Mouse (Mus musculus) heart, adult 2 months (tissue): ENCODE data around the gene Tiprl. TPM values are rescaled to one million over a fixed set of nuclear protein-coding genes. Genes with fewer than 3 reads are reported as not detected.

Source experiments
- DNase-seq, 2 experiments: peaks; one replicate each; pipeline ENCODE4 v3.0.0; 2021
- H3K27ac ChIP-seq: fragments of 200-600 bp; 2 replicates; pipeline ENCODE4 v1.8.1; 2022
- H3K27me3 ChIP-seq: fragments of 200-500 bp; 2 replicates; pipeline ENCODE4 v1.6.1; 2012; ENCODE audit warnings: mild to moderate bottlenecking, low read length, inconsistent platforms, mixed read lengths; ENCODE audit not compliant: control insufficient read depth, insufficient read depth
- H3K36me3 ChIP-seq: fragments of 200-500 bp; 2 replicates; pipeline ENCODE4 v1.6.1; 2012; ENCODE audit warnings: low read length, inconsistent platforms; ENCODE audit not compliant: control insufficient read depth, insufficient read depth
- H3K4me1 ChIP-seq: fragments of 200-500 bp; 2 replicates; pipeline ENCODE4 v1.6.1; 2011; ENCODE audit warnings: low read length; ENCODE audit not compliant: control insufficient read depth, insufficient read depth
- H3K4me3 ChIP-seq: fragments of 200-600 bp; 2 replicates; pipeline ENCODE4 v1.8.1; 2022
- H3K79me2 ChIP-seq: fragments of 200-500 bp; replicated peaks from 2 replicates; pipeline ENCODE4 v1.6.1; 2012; ENCODE audit warnings: mild to moderate bottlenecking, inconsistent platforms, low read length, moderate library complexity, mixed read lengths; ENCODE audit not compliant: control insufficient read depth, insufficient read depth
- H3K9ac ChIP-seq: fragments of 200-500 bp; 2 replicates; pipeline ENCODE4 v1.6.1; 2012; ENCODE audit warnings: low read depth, mild to moderate bottlenecking, control low read depth, inconsistent platforms, low read length, mixed read lengths
- CTCF ChIP-seq: fragments of 200-600 bp; IDR thresholded peaks from 2 replicates; pipeline ENCODE4 v1.8.1; 2022; ENCODE audit warnings: antibody characterized with exemption, mild to moderate bottlenecking, moderate library complexity
- EP300 ChIP-seq: fragments of 200-500 bp; IDR thresholded peaks from 2 replicates; pipeline ENCODE4 v1.6.1; 2011; ENCODE audit warnings: low read depth, low read length, control low read depth; ENCODE audit not compliant: insufficient read depth
- POLR2A ChIP-seq: fragments of 200-500 bp; IDR thresholded peaks from 2 replicates; pipeline ENCODE4 v1.6.1; 2011; ENCODE audit warnings: mild to moderate bottlenecking, low read depth, low read length, control low read depth; ENCODE audit not compliant: insufficient read depth
- WGBS: fragments of 180-500 bp; shearing (Covaris S2); methylation state at CpG from one replicate; pipeline ENCODE4 v1.1.7; 2018; 5-methylcytosine and 5-hydroxymethylcytosine counted together
- intact Hi-C: fragments of 180-260 bp; cut with DNase I; formaldehyde crosslinking; loops from one replicate; pipeline ENCODE4 v1.15.1; 2025
- polyA plus RNA-seq: library from polyadenylated mRNA; depleted of rRNA; stranded (reverse); fragments of >200 nt; gene quantifications from 2 replicates; pipeline ENCODE4 v1.2.3, GENCODE M21; 2012
- total RNA-seq, 2 experiments: library from RNA; stranded (reverse); gene quantifications; 2 replicates each; pipeline ENCODE4 v1.2.3; 2021

The Tiprl gene
- total and polyA plus RNA-seq, 3 experiments = 17.6 to 37.2 (median 36.1) TPM

DNA sequence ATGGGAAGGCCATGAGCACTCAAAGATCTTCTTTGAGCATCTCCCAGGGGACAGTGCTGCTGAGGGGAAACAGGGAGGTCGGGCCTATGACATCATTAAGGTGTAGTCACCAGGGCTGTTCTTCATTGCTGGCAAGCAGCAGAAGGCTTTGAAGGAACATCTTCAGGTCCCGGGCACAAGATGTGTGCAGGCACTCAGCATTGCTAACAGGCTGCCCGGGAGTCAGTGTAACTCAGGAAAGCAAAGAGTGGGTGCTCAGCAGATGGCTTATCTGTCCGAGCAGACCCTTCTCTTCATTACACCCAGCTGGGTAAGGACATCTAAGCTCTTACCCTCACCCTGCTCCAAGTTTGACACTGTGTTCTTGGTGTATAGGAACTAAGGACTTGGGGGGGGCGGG lies 57.5 kb downstream of the Tiprl start:
- H3K9ac ChIP-seq = no peak overlapping the region
- no peaks in the 10 kb centered on the region for H3K27me3 ChIP-seq
- no peak for TF ChIP-seq EP300
- no peak for TF ChIP-seq CTCF
- intact Hi-C loops = no loop called here
- WGBS = 83% methylated on average over 5 of the region's 5 CpGs
- H3K4me1 ChIP-seq = peaks cover 1% of the 10 kb centered on the region; the same call in 1 of the 2 replicates
- DNase-seq = no peak
- no peak overlapping the region for H3K4me3 ChIP-seq
- no peak overlapping the region for H3K27ac ChIP-seq
- H3K36me3 ChIP-seq = no peaks in the 10 kb centered on the region
- H3K79me2 ChIP-seq = no peaks in the 10 kb centered on the region

DNA sequence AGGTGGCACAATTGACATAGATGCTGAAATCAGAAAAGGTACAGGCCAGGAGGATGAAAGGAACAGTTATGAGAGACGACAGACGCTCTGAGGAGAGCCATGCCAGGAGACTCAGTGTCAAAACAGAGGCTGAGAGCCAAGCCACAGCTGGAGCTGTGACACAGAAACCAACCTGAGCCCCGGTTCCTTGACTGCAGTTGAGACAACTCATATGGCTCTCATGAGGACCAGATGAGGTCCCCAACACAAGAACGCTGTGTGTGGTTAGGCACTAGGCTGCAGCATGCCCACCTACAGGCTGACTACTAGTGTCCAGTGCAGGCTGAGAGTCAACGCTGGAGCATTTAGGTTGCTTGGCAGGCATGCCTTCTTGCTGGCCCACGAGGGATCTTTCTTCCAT lies 58.7 kb downstream of the Tiprl start:
- peaks cover 1% of the 10 kb centered on the region; the same call in 1 of the 2 replicates for H3K4me1 ChIP-seq
- no peaks in the 10 kb centered on the region for H3K27me3 ChIP-seq
- intact Hi-C loops = no loop called here
- 74% methylated on average over 6 of the region's 6 CpGs for WGBS
- no peak overlapping the region for H3K27ac ChIP-seq
- DNase-seq = no peak
- TF ChIP-seq POLR2A (no peak), CTCF (no peak), EP300 (no peak)
- H3K36me3 ChIP-seq = no peaks in the 10 kb centered on the region
- H3K79me2 ChIP-seq = no peaks in the 10 kb centered on the region
- H3K9ac ChIP-seq = no peak overlapping the region
- no peak overlapping the region for H3K4me3 ChIP-seq

DNA sequence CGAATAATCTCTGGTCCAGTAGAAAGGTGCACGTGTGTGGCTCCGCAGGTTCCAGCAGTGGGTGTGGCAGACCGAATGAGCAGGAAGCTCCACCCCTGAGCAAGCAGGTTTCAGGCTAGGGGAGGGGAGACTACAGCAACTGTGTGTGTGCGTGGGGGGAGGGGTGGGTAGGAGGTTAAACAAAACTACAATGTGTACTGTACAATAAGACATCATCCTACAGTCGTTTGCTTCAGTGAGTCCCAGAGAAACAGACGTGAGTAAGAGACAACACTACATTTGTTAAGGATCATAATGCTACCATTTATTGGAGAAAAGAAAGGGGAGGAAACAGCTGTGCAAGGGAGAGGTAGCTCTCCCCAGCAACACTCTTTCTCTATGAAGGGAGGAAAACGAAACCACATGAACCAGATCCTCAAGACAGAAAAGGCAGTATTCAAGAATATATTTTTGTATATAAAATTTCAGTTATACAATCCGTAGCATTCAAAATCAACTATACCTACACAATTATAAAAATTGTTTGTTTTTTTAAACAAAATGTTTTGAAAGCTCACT lies 62.7 kb downstream of the Tiprl start:
- 67% methylated on average over 9 of the region's 9 CpGs for WGBS
- no peaks in the 10 kb centered on the region for H3K79me2 ChIP-seq
- TF ChIP-seq CTCF (no peak), EP300 (no peak), POLR2A (no peak)
- intact Hi-C loops = no loop called here
- H3K4me1 ChIP-seq = peaks cover 1% of the 10 kb centered on the region; the same call in 1 of the 2 replicates
- DNase-seq = no peak
- no peaks in the 10 kb centered on the region for H3K36me3 ChIP-seq
- H3K4me3 ChIP-seq = no peak overlapping the region
- no peak overlapping the region for H3K27ac ChIP-seq
- no peak overlapping the region for H3K9ac ChIP-seq
- no peaks in the 10 kb centered on the region for H3K27me3 ChIP-seq

DNA sequence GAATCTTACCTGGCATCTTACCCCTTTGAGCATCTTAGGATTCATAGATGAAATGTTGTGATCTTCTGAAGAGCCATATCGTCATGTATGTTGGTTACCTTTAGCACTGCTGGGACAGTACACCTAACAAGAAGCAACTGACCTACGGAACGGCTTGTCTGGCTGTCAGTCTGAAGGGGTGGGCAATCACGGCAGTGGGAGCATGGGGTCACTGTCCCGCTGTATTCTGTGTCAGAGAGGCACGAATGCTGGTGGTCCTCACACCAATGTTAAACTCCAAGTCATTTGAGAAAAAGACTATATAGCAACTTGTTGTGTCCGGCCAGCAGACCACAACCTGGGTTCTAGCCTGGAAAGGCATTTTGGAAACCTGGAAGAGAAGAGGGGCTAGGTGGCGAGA lies 65.5 kb downstream of the Tiprl start:
- Histone ChIP-seq H3K9ac (no peak overlapping the region), H3K36me3 (no peaks in the 10 kb centered on the region), H3K4me3 (no peak overlapping the region), H3K79me2 (no peaks in the 10 kb centered on the region), H3K27ac (no peak overlapping the region), H3K27me3 (no peaks in the 10 kb centered on the region), H3K4me1 (no peaks in the 10 kb centered on the region)
- TF ChIP-seq CTCF = no peak
- TF ChIP-seq POLR2A = no peak
- TF ChIP-seq EP300 = no peak
- intact Hi-C loops = no loop called here
- DNase-seq = no peak
- WGBS = 88% methylated on average over 8 of the region's 8 CpGs

DNA sequence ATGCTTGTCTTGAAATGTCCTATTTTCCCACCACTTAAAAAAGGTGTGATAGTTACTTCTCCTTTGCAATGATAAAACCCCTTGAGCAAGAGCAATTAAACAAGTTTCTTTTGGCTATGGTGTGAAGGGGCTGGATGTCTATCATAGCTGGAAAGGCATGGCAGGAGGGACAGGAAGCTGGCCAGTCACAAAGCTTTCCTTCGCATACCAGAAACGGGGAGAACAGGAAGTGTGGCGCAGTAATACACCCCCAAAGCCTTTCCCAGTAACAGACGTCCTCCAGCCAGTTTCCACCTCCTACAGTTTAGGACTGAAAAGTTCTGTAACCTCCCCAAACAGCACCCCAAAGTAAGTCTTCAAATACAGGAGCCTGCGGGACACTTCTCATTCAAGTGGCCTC lies 66.6 kb downstream of the Tiprl start:
- Histone ChIP-seq H3K79me2 (no peaks in the 10 kb centered on the region), H3K4me1 (no peaks in the 10 kb centered on the region), H3K9ac (no peak overlapping the region), H3K4me3 (no peak overlapping the region), H3K36me3 (no peaks in the 10 kb centered on the region), H3K27ac (no peak overlapping the region), H3K27me3 (no peaks in the 10 kb centered on the region)
- intact Hi-C loops = no loop called here
- WGBS = 34% methylated on average over 5 of the region's 5 CpGs
- no peak for DNase-seq
- TF ChIP-seq POLR2A (no peak), EP300 (no peak), CTCF (no peak)

DNA sequence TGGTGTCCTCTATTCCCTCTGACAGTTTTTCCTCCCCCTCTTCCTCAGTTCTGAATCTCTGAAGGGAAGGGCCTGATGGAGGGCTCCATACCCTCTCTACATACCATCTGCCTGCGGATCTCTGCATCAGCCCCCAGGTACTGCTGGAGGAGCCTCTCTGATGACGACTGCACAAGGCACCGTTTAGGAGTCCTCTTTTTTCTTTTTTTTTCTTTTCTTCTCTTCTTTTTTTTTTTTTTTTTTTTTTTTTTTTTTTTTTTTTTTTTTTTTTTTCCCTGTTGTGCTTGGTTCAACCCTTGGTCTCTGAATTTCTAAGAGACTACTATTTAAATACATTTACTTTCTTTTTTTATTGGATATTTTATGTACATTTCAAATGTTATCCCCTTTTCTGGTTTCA lies 67.3 kb downstream of the Tiprl start:
- WGBS = 74% methylated on average over 3 of the region's 3 CpGs
- no peaks in the 10 kb centered on the region for H3K79me2 ChIP-seq
- no peak overlapping the region for H3K27ac ChIP-seq
- no peak for DNase-seq
- no peak overlapping the region for H3K4me3 ChIP-seq
- H3K9ac ChIP-seq = no peak overlapping the region
- TF ChIP-seq CTCF = no peak
- no peak for TF ChIP-seq POLR2A
- TF ChIP-seq EP300 = no peak
- no peaks in the 10 kb centered on the region for H3K27me3 ChIP-seq
- no peaks in the 10 kb centered on the region for H3K36me3 ChIP-seq
- intact Hi-C loops = no loop called here
- no peaks in the 10 kb centered on the region for H3K4me1 ChIP-seq
